Mouse (Mus musculus): Measurements from ENCODE around the gene Aatk.

DNA sequence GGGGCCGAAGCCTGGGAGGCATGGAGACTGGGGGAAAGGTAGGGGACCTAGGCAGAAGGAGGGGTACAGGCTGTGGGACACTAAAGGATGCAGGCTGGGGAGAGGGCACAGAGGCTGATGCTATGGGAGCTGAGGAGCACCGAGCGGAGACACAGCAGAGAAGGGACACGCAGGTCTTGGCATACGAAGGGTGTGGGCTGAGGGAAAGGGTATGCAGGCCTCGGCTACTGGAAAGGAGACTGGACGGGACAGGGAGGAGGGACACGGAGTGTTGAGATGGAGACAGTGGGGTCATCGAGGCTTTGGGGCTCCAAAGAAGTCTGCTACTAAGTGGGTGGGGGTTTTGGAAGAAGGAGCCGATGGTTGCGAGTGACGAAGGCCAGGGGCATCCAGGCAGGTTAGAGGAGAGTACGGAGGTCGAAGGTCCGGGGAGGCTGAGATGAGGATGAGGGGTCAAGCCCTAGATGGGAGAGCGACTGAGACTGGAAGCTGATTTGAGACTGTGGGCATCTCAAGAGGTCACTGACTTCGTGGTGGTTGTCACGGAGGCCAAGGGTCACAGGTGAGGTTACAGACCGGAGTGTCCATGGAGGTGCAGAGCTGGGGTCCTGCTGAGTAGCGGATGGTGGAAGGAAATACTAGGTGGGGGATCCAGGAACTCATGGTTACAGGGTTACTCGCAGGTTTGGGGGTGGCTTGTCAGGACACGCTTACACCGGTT, 724 bp upstream of the Aatk start:
- TF ChIP-seq CTCF (IDR thresholded peaks at IDR 0.05; ENCODE audit: low read depth, low read length) (no peak), TAL1 (conservative IDR thresholded peaks at IDR 0.05; ENCODE audit: low read depth, low read length) (no peak), GATA2 (IDR thresholded peaks at IDR 0.05; ENCODE audit: borderline replicate concordance, low read depth, low read length) (no peak), POLR2AphosphoS5 (IDR thresholded peaks at IDR 0.05; ENCODE audit: insufficient replicate concordance, low read depth, low read length) (no peak)

All from G1E (cell line).